In the genomic region with DNA sequence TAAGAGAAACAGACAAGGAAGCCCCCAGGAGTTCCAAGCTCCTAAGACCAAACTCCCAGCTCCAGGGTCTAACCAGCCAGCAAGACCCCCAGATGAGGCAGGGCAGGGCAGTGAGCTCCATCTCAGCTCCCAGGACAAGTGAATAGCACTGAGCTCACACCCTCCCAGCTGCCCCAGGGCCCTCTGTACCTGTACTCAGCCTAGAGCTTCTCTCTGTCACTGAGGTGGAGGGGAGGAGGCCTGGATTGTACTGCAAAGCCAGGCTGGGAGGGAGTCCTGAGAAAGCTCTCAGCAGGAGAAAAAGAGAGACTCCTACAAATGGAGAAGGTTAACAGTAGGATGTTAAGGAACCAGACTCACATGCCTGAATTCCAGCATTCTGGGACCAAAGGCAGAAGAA, we compare ENCODE assay signal across 9 mouse cellular contexts. TPM values are rescaled to one million over a fixed set of nuclear protein-coding genes. Genes with fewer than 3 reads are reported as not detected.
DNase-seq lines count a peak whose midpoint lies in the region; ATAC-seq and TF ChIP-seq lines count a peak whose summit lies in the region.
"Had no signal": no experiment of that assay in that cellular context is flagged by ENCODE, and none has a peak within 500 bp of the region (broad histone marks: within the 10 kb centered on the region; RNA-seq: fewer than 3 reads in every experiment).

No protein-coding gene starts in this region.

- no peak for DNase-seq in heart, adult 11 months
- DNase-seq in thymus, adult 2 months: no peak
- no peak for DNase-seq in thymus, postnatal 10 days (ENCODE audit: low spot score in 2 of 2)
- no peak for DNase-seq in urinary bladder, postnatal 14 days (ENCODE audit: low spot score)
- DNase-seq in Muller cell, postnatal 12 days (ENCODE audit: inconsistent ontology term): no peak
- no peak for DNase-seq in adrenal gland, adult 18-20 months (ENCODE audit: low spot score in 2 of 2)

- TF ChIP-seq POLR2A in thymus, adult 2 months (IDR thresholded peaks at IDR 0.05; ENCODE audit: control insufficient read depth, extremely low read depth, insufficient read depth, low read length, poor library complexity): no peak

- H3K4me2 ChIP-seq in heart, embryonic 11.5 days: no peak overlapping the region; the same call in 1 of the 2 replicates
- H3K4me2 ChIP-seq in limb, embryonic 15.5 days: no peak overlapping the region

- peak overlapping the region; percentile 72 for H3K27ac ChIP-seq in heart, embryonic 11.5 days (ENCODE audit: low read depth, low read length)
- peak overlapping the region; percentile 22; the same call in 1 of the 2 replicates for H3K27ac ChIP-seq in thymus, adult 2 months (ENCODE audit: control insufficient read depth, insufficient read depth, low read length)
- H3K27ac ChIP-seq in limb, embryonic 15.5 days: peak overlapping the region; percentile 92

- H3K9ac ChIP-seq in heart, embryonic 11.5 days (ENCODE audit: low read depth, low read length): no peak overlapping the region
- no peak overlapping the region for H3K9ac ChIP-seq in limb, embryonic 15.5 days

- H3K27me3 ChIP-seq in heart, embryonic 11.5 days (ENCODE audit: control insufficient read depth, insufficient read depth, low read length): no peaks in the 10 kb centered on the region
- H3K27me3 ChIP-seq in thymus, adult 2 months (ENCODE audit: control insufficient read depth, insufficient read depth, low read length): no peaks in the 10 kb centered on the region
- H3K27me3 ChIP-seq in limb, embryonic 15.5 days: no peaks in the 10 kb centered on the region

- ATAC-seq in heart, embryonic 11.5 days (replicated peaks; ENCODE audit: insufficient number of reproducible peaks, low FRiP score, low TSS enrichment): no peak
- no peak for ATAC-seq in limb, embryonic 15.5 days (ENCODE audit: insufficient number of reproducible peaks, low FRiP score, low TSS enrichment, low read depth)

- no peaks in the 10 kb centered on the region for H3K9me3 ChIP-seq in heart, embryonic 11.5 days (replicated peaks; ENCODE audit: control insufficient read depth, low read length)
- H3K9me3 ChIP-seq in limb, embryonic 15.5 days: no peaks in the 10 kb centered on the region

- H3K4me3 ChIP-seq in heart, embryonic 11.5 days (ENCODE audit: low read depth, low read length): no peak overlapping the region
- H3K4me3 ChIP-seq in thymus, adult 2 months (ENCODE audit: control insufficient read depth, insufficient read depth, low read length): no peak overlapping the region
- H3K4me3 ChIP-seq in limb, embryonic 15.5 days: no peak overlapping the region

- H3K4me1 ChIP-seq in heart, embryonic 11.5 days (ENCODE audit: control insufficient read depth, insufficient read depth, low read length): peaks cover 10% of the 10 kb centered on the region
- H3K4me1 ChIP-seq in thymus, adult 2 months (replicated peaks; ENCODE audit: control insufficient read depth, insufficient read depth, low read length): peaks cover 36% of the 10 kb centered on the region
- H3K4me1 ChIP-seq in limb, embryonic 15.5 days: peaks cover 13% of the 10 kb centered on the region

- no peaks in the 10 kb centered on the region for H3K36me3 ChIP-seq in heart, embryonic 11.5 days (ENCODE audit: control insufficient read depth, insufficient read depth, low read length)
- no peaks in the 10 kb centered on the region for H3K36me3 ChIP-seq in thymus, adult 2 months (ENCODE audit: control insufficient read depth, insufficient read depth, low read length)
- no peaks in the 10 kb centered on the region for H3K36me3 ChIP-seq in limb, embryonic 15.5 days

- no peak for TF ChIP-seq CTCF in thymus, adult 2 months (IDR thresholded peaks at IDR 0.05; ENCODE audit: borderline replicate concordance, control insufficient read depth, extremely low read depth, insufficient read depth, low read length, poor library complexity)

RNA-seq across cellular contexts. Expression of gene Ccdc63, which starts 6.0 kb away (rescaled TPM):
- polyA plus RNA-seq in heart, embryonic 11.5 days (2014; fragmentation: Nextera tagmentation; extraction: Ambion mirVana): 0.47 and 0.51 TPM in 2 replicates
- polyA plus RNA-seq in thymus, adult 2 months (2012; rRNA removed): 0.23 and 0.42 TPM in 2 replicates
- 0.09 and 0.11 TPM in 2 replicates for polyA plus RNA-seq in limb, embryonic 15.5 days (2015; fragmentation: Nextera tagmentation; extraction: Ambion mirVana)
- under 1 TPM in 1 of 2 experiments, not detected in 1; 0.13 TPM for total RNA-seq in adrenal gland, adult 18-20 months (2021)

RNA-seq across cellular contexts. Expression of gene Ppp1cc, which starts 11.5 kb away (rescaled TPM):
- 216 and 225 TPM in 2 replicates for polyA plus RNA-seq in heart, embryonic 11.5 days (2014; fragmentation: Nextera tagmentation; extraction: Ambion mirVana)
- 194 and 220 TPM in 2 replicates for polyA plus RNA-seq in thymus, adult 2 months (2012; rRNA removed)
- polyA plus RNA-seq in limb, embryonic 15.5 days (2015; fragmentation: Nextera tagmentation; extraction: Ambion mirVana): 185 and 206 TPM in 2 replicates
- 100 to 1,000 TPM; 142 to 147 TPM for total RNA-seq in adrenal gland, adult 18-20 months (2021)

RNA-seq across cellular contexts. Expression of gene Myl2, which starts 45.9 kb away (rescaled TPM):
- polyA plus RNA-seq in heart, embryonic 11.5 days (2014; fragmentation: Nextera tagmentation; extraction: Ambion mirVana): 6,790 and 6,847 TPM in 2 replicates
- polyA plus RNA-seq in thymus, adult 2 months (2012; rRNA removed): 0.79 and 169 TPM in 2 replicates
- 6.5 and 27.8 TPM in 2 replicates for polyA plus RNA-seq in limb, embryonic 15.5 days (2015; fragmentation: Nextera tagmentation; extraction: Ambion mirVana)
- not detected for total RNA-seq in adrenal gland, adult 18-20 months (2021)
- polyA plus RNA-seq: CD4-positive, CD25-positive, alpha-beta regulatory T cell, adult 4 months had no signal

RNA-seq across cellular contexts. Expression of gene Hvcn1, which starts 60.0 kb away (rescaled TPM):
- 1.7 and 2.7 TPM in 2 replicates for polyA plus RNA-seq in heart, embryonic 11.5 days (2014; fragmentation: Nextera tagmentation; extraction: Ambion mirVana)
- polyA plus RNA-seq in thymus, adult 2 months (2012; rRNA removed): 43.9 and 49.9 TPM in 2 replicates
- 8.8 and 11.5 TPM in 2 replicates for polyA plus RNA-seq in limb, embryonic 15.5 days (2015; fragmentation: Nextera tagmentation; extraction: Ambion mirVana)
- 1 to 10 TPM; 1.8 to 8.5 TPM for total RNA-seq in adrenal gland, adult 18-20 months (2021)

Comparison
In these comparisons a context has a peak if more than half of its experiments do, and no peak if none do; other contexts are left out.
1. H3K27ac ChIP-seq: peak in every context shown above with its lines; median percentile 92 in limb, embryonic 15.5 days; 72 in heart, embryonic 11.5 days; 22 in thymus, adult 2 months.
2. RNA of gene Myl2, which starts 45.9 kb away (polyA plus RNA-seq): 6,790 to 6,847 TPM in heart, embryonic 11.5 days; 0.79 to 169 TPM in thymus, adult 2 months and 6.5 to 27.8 TPM in limb, embryonic 15.5 days; every median in the first group is over 10 times any median in the second.